Mouse (Mus musculus): ENCODE results near the gene Rnf130. TPM values are rescaled to one million over a fixed set of nuclear protein-coding genes. Genes with fewer than 3 reads are reported as not detected.
A peak's percentile ranks its signal among the peaks of the same experiment; 100 is the strongest.

Rnf130 gene
- polyA plus RNA-seq (2012; rRNA removed): 60.1 and 69.5 TPM in 2 replicates

GRCm38 (mm10) chr11:50024833-50025720, at the start of gene Rnf130:
TSS of gene Rnf130 (plus strand) at chr11:50025346.
- TF ChIP-seq CTCF (conservative IDR thresholded peaks at IDR 0.05; ENCODE audit: insufficient read depth, insufficient read length, low read depth, low read length) (no peak), POLR2A (IDR thresholded peaks at IDR 0.05; ENCODE audit: low read depth, low read length) (peak; percentile 18)
- no peaks in the 10 kb centered on the region for H3K27me3 ChIP-seq (replicated peaks; ENCODE audit: control insufficient read depth, insufficient read depth, low read length)
- H3K4me3 ChIP-seq (ENCODE audit: insufficient read depth, low read depth, low read length): peak within 1 kb of the TSS; percentile 83
- 3% methylated on average over 117 of the region's 129 CpGs for WGBS
- peak within 1 kb of the TSS; percentile 99 for H3K27ac ChIP-seq (ENCODE audit: insufficient read depth, low read depth, low read length)
- H3K36me3 ChIP-seq (ENCODE audit: control insufficient read depth, insufficient read depth, low read length): no peaks in the 10 kb centered on the region
- H3K4me1 ChIP-seq (ENCODE audit: control insufficient read depth, insufficient read depth, low read length): peaks cover 9% of the 10 kb centered on the region
- peak; percentile 98 for DNase-seq

- TF ChIP-seq CTCF (conservative IDR thresholded peaks at IDR 0.05; ENCODE audit: insufficient read depth, insufficient read length, low read depth, low read length) (no peak), POLR2A (IDR thresholded peaks at IDR 0.05; ENCODE audit: low read depth, low read length) (no peak)
- no peaks in the 10 kb centered on the region for H3K4me1 ChIP-seq (ENCODE audit: control insufficient read depth, insufficient read depth, low read length)
- no peak for DNase-seq
- WGBS: 68% methylated on average over 10 of the region's 10 CpGs
- H3K36me3 ChIP-seq (ENCODE audit: control insufficient read depth, insufficient read depth, low read length): no peaks in the 10 kb centered on the region
- no peak overlapping the region for H3K4me3 ChIP-seq (ENCODE audit: insufficient read depth, low read depth, low read length)
- no peaks in the 10 kb centered on the region for H3K27me3 ChIP-seq (replicated peaks; ENCODE audit: control insufficient read depth, insufficient read depth, low read length)
- H3K27ac ChIP-seq (ENCODE audit: insufficient read depth, low read depth, low read length): no peak overlapping the region
Measured at GRCm38 (mm10) chr11:49977963-49978568, 47.1 kb upstream of the Rnf130 start.

GRCm38 (mm10) chr11:49978935-49979334, 46.2 kb upstream of the Rnf130 start:
- no peak for DNase-seq
- H3K4me3 ChIP-seq (ENCODE audit: insufficient read depth, low read depth, low read length): no peak overlapping the region
- H3K36me3 ChIP-seq (ENCODE audit: control insufficient read depth, insufficient read depth, low read length): no peaks in the 10 kb centered on the region
- no peak for TF ChIP-seq CTCF (conservative IDR thresholded peaks at IDR 0.05; ENCODE audit: insufficient read depth, insufficient read length, low read depth, low read length)
- no peak for TF ChIP-seq POLR2A (IDR thresholded peaks at IDR 0.05; ENCODE audit: low read depth, low read length)
- H3K27me3 ChIP-seq (replicated peaks; ENCODE audit: control insufficient read depth, insufficient read depth, low read length): no peaks in the 10 kb centered on the region
- no peak overlapping the region for H3K27ac ChIP-seq (ENCODE audit: insufficient read depth, low read depth, low read length)
- H3K4me1 ChIP-seq (ENCODE audit: control insufficient read depth, insufficient read depth, low read length): no peaks in the 10 kb centered on the region
- WGBS: 92% methylated on average over 8 of the region's 8 CpGs

GRCm38 (mm10) chr11:49980681-49981235, 44.4 kb upstream of the Rnf130 start:
- no peak overlapping the region for H3K27ac ChIP-seq (ENCODE audit: insufficient read depth, low read depth, low read length)
- no peak overlapping the region for H3K4me3 ChIP-seq (ENCODE audit: insufficient read depth, low read depth, low read length)
- DNase-seq: peak; percentile 48
- H3K27me3 ChIP-seq (replicated peaks; ENCODE audit: control insufficient read depth, insufficient read depth, low read length): no peaks in the 10 kb centered on the region
- TF ChIP-seq CTCF (conservative IDR thresholded peaks at IDR 0.05; ENCODE audit: insufficient read depth, insufficient read length, low read depth, low read length): no peak
- no peak for TF ChIP-seq POLR2A (IDR thresholded peaks at IDR 0.05; ENCODE audit: low read depth, low read length)
- H3K36me3 ChIP-seq (ENCODE audit: control insufficient read depth, insufficient read depth, low read length): no peaks in the 10 kb centered on the region
- 82% methylated on average over 6 of the region's 6 CpGs for WGBS
- no peaks in the 10 kb centered on the region for H3K4me1 ChIP-seq (ENCODE audit: control insufficient read depth, insufficient read depth, low read length)

- no peak for DNase-seq
- Histone ChIP-seq H3K4me1 (ENCODE audit: control insufficient read depth, insufficient read depth, low read length) (no peaks in the 10 kb centered on the region), H3K27me3 (replicated peaks; ENCODE audit: control insufficient read depth, insufficient read depth, low read length) (no peaks in the 10 kb centered on the region), H3K27ac (ENCODE audit: insufficient read depth, low read depth, low read length) (no peak overlapping the region), H3K4me3 (ENCODE audit: insufficient read depth, low read depth, low read length) (no peak overlapping the region), H3K36me3 (ENCODE audit: control insufficient read depth, insufficient read depth, low read length) (no peaks in the 10 kb centered on the region)
- WGBS: 68% methylated on average over 7 of the region's 7 CpGs
- TF ChIP-seq CTCF (conservative IDR thresholded peaks at IDR 0.05; ENCODE audit: insufficient read depth, insufficient read length, low read depth, low read length) (no peak), POLR2A (IDR thresholded peaks at IDR 0.05; ENCODE audit: low read depth, low read length) (no peak)
Measured at GRCm38 (mm10) chr11:49981321-49981963, 43.7 kb upstream of the Rnf130 start.

- WGBS: 83% methylated on average over 4 of the region's 4 CpGs
- DNase-seq: no peak
- no peaks in the 10 kb centered on the region for H3K36me3 ChIP-seq (ENCODE audit: control insufficient read depth, insufficient read depth, low read length)
- no peaks in the 10 kb centered on the region for H3K27me3 ChIP-seq (replicated peaks; ENCODE audit: control insufficient read depth, insufficient read depth, low read length)
- no peak overlapping the region for H3K4me3 ChIP-seq (ENCODE audit: insufficient read depth, low read depth, low read length)
- H3K27ac ChIP-seq (ENCODE audit: insufficient read depth, low read depth, low read length): no peak overlapping the region
- H3K4me1 ChIP-seq (ENCODE audit: control insufficient read depth, insufficient read depth, low read length): no peaks in the 10 kb centered on the region
- TF ChIP-seq CTCF (conservative IDR thresholded peaks at IDR 0.05; ENCODE audit: insufficient read depth, insufficient read length, low read depth, low read length) (no peak), POLR2A (IDR thresholded peaks at IDR 0.05; ENCODE audit: low read depth, low read length) (no peak)
Measured at GRCm38 (mm10) chr11:49982094-49982493, 43.1 kb upstream of the Rnf130 start.

Data from kidney, adult 2 months (tissue).